Mouse (Mus musculus) heart, embryonic 15.5 days (tissue): ENCODE data around the gene Map1s. TPM values are rescaled to one million over a fixed set of nuclear protein-coding genes. Genes with fewer than 3 reads are reported as not detected.

Source experiments
- ATAC-seq: fragments of 200-750 bp; cut with Nextera tagmentation; replicated peaks from 2 replicates; pipeline ENCODE4 v1.8.0; 2017; ENCODE audit warnings: low read depth, moderate TSS enrichment; ENCODE audit not compliant: insufficient number of reproducible peaks, insufficient read depth, low FRiP score
- H3K27ac ChIP-seq: fragments of 300-500 bp; sonication (generic); 2 replicates; pipeline ENCODE4 v1.5.1; 2015; ENCODE audit warnings: mild to moderate bottlenecking, inconsistent platforms
- H3K27me3 ChIP-seq: fragments of 300-500 bp; sonication (generic); 2 replicates; pipeline ENCODE4 v1.6.1; 2015; ENCODE audit warnings: inconsistent platforms
- H3K36me3 ChIP-seq: fragments of 300-500 bp; sonication (generic); 2 replicates; pipeline ENCODE4 v1.6.1; 2015; ENCODE audit warnings: mild to moderate bottlenecking, inconsistent platforms
- H3K4me1 ChIP-seq: fragments of 300-500 bp; sonication (generic); replicated peaks from 2 replicates; pipeline ENCODE4 v1.6.1; 2015; ENCODE audit warnings: inconsistent platforms
- H3K4me2 ChIP-seq: fragments of 300-500 bp; sonication (generic); 2 replicates; pipeline ENCODE4 v1.6.1; 2015; ENCODE audit warnings: inconsistent platforms, mild to moderate bottlenecking, moderate library complexity
- H3K4me3 ChIP-seq: fragments of 300-500 bp; sonication (generic); 2 replicates; pipeline ENCODE4 v1.5.1; 2015; ENCODE audit warnings: mild to moderate bottlenecking, inconsistent platforms
- H3K9ac ChIP-seq: fragments of 300-500 bp; sonication (generic); 2 replicates; pipeline ENCODE4 v1.6.1; 2015; ENCODE audit warnings: mild to moderate bottlenecking, inconsistent platforms
- H3K9me3 ChIP-seq: fragments of 300-500 bp; sonication (generic); replicated peaks from 2 replicates; pipeline ENCODE4 v1.6.1; 2016; ENCODE audit warnings: inconsistent platforms
- WGBS: fragments of 180-500 bp; shearing (Covaris S2); methylation state at CpG from one replicate; pipeline ENCODE4 v1.1.7; 2015; ENCODE audit warnings: mixed read lengths; 5-methylcytosine and 5-hydroxymethylcytosine counted together
- microRNA counts: library from miRNA; unstranded; fragments of <30 nt; microRNA quantifications from one replicate; lab custom pipeline; 2016
- microRNA-seq: library from miRNA; unstranded; fragments of <30 nt; microRNA quantifications from one replicate; pipeline ENCODE4, GENCODE M21; 2016
- polyA plus RNA-seq: library from polyadenylated mRNA; unstranded; fragments of >200 nt; fragmentation: Nextera tagmentation; extraction: Ambion mirVana; gene quantifications from 2 replicates; pipeline ENCODE4 v1.2.1, GENCODE M21; 2015

Map1s gene
- polyA plus RNA-seq, 1 experiment from 2014 or later, result 30.3 TPM

DNA sequence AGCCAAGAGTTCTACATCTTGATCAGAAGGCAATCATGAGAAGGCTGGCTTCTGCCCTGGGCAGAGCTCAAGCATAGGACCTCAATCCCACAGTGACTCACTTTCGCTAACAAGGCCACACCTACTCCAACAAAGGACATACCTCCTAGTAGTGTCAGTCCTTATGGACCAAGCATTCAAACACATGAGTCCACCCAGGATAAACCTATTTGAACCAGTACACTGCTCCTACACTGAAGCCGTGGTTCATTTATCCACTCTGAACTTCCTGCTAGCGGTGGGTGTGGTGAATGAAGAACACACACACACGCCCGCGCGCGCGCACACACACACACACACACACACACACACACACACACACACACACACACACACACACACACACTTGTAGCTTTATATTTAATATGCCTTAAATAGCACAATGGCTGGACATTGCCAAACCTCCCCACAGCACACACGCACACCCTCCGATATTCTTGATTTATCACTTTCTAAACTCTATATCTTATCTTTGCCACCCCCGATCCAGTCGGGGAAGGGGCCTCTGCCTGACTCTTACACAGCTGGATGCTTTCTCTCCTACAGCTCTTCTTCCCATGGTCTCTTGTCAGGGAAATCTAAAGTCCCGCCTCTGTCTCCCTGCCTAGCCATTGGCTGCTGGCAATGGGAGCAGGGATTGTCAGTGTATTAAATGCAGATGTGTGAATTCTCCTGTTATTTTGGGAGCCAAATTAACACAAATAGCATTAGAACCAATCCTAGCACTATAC lies 55.2 kb downstream of the Map1s start:
- H3K4me2 ChIP-seq, result no peak overlapping the region
- no peaks in the 10 kb centered on the region for H3K9me3 ChIP-seq
- H3K4me1 ChIP-seq, result no peaks in the 10 kb centered on the region
- no peaks in the 10 kb centered on the region for H3K36me3 ChIP-seq
- no peak overlapping the region for H3K4me3 ChIP-seq
- ATAC-seq, result no peak
- no peaks in the 10 kb centered on the region for H3K27me3 ChIP-seq
- WGBS, result 65% methylated on average over 14 of the region's 14 CpGs
- H3K9ac ChIP-seq, result no peak overlapping the region
- no peak overlapping the region for H3K27ac ChIP-seq

DNA sequence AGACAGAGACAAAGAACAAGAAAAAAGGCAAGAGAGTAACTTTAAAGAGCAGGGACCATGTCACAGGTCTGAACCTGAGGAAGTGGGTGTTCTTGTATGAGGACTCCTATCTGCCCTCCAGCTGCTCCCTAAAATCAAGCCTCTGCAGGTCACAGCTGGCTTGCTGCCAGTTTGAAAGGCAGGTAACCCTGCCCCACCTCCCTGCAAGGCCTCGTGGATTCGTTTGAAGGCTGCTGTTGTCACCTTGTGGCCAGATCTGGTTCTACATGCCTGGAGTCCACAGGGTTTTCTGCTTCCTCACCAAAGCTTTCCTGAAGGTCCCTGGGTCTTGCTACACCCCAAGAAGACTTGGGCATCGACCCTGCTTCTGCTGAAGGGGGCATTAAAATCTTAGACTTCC lies 58.4 kb downstream of the Map1s start:
- Histone ChIP-seq H3K9ac (no peak overlapping the region), H3K36me3 (no peaks in the 10 kb centered on the region), H3K27ac (no peak overlapping the region), H3K9me3 (no peaks in the 10 kb centered on the region), H3K4me1 (no peaks in the 10 kb centered on the region), H3K4me3 (no peak overlapping the region), H3K27me3 (no peaks in the 10 kb centered on the region), H3K4me2 (no peak overlapping the region)
- no peak for ATAC-seq
- WGBS, result 1% methylated on average over 3 of the region's 3 CpGs

DNA sequence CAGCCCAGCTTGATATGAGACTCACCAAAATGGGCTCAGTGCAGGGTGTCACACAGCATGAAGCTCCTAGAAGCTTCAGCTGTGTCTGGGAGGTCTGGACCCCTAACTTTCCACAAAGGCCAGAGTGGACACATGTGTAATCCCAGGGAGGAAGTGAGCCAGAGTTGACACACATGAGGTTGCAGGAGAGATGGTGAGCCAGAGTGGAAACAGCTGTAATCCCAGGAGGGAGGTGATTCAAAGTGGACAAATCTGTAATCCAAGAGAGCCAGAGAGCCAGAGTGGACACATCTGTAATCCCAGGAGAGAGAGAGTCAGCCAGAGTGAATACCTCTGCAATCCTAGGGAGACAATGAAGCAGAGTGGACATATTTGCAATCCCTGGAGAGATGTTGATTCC lies 59.1 kb downstream of the Map1s start:
- Histone ChIP-seq H3K4me3 (no peak overlapping the region), H3K4me1 (no peaks in the 10 kb centered on the region), H3K27me3 (no peaks in the 10 kb centered on the region), H3K27ac (no peak overlapping the region), H3K4me2 (no peak overlapping the region), H3K9ac (no peak overlapping the region), H3K36me3 (no peaks in the 10 kb centered on the region), H3K9me3 (no peaks in the 10 kb centered on the region)
- ATAC-seq, result no peak

MicroRNAs encoded within 50 kb of the gene (microRNA counts, 519-probe panel; counts per million panel counts)
- not detected for microRNA mmu-miR-1969 (lab: Ali Mortazavi, UCI)

Small RNA genes within 50 kb of the gene (microRNA-seq; reads per million reads assigned to microRNA genes)
- gene Mir1969 (5.0 reads per million, percentile 18 among the genes with 10 or more reads in this experiment), gene Mir7067 (1.3 reads per million)

Other genes starting within 250 kb of the Map1s start
- gene Pgpep1, start 245.5 kb upstream of the Map1s start, polyA plus RNA-seq, result 32.2 and 36.3 TPM in 2 replicates
- 256 and 281 TPM in 2 replicates for gene Lsm4, start 232.7 kb upstream of the Map1s start, polyA plus RNA-seq
- gene Jund, start 207.0 kb upstream of the Map1s start, polyA plus RNA-seq, result 79.8 and 89.0 TPM in 2 replicates
- 0.04 TPM in 2 replicates for gene Iqcn, start 202.5 kb upstream of the Map1s start, polyA plus RNA-seq
- gene Gm3336, start 187.4 kb upstream of the Map1s start, polyA plus RNA-seq, result not detected in 2 replicates
- gene Pde4c, start 182.2 kb upstream of the Map1s start, polyA plus RNA-seq, result 0.19 and 0.32 TPM in 2 replicates
- 21.0 and 25.5 TPM in 2 replicates for gene Rab3a, start 151.3 kb upstream of the Map1s start, polyA plus RNA-seq
- 43.0 and 45.2 TPM in 2 replicates for gene Mpv17l2, start 145.0 kb upstream of the Map1s start, polyA plus RNA-seq
- gene Pik3r2, start 129.2 kb upstream of the Map1s start, polyA plus RNA-seq, result 28.0 and 45.8 TPM in 2 replicates
- 5.0 and 11.1 TPM in 2 replicates for gene Mast3, start 100.9 kb upstream of the Map1s start, polyA plus RNA-seq
- gene Il12rb1, start 97.5 kb upstream of the Map1s start, polyA plus RNA-seq, result 0.15 and 0.53 TPM in 2 replicates
- gene Arrdc2, start 66.2 kb upstream of the Map1s start, polyA plus RNA-seq, result 2.8 and 4.0 TPM in 2 replicates
- 2.8 and 3.8 TPM in 2 replicates for gene Kcnn1, start 42.7 kb upstream of the Map1s start, polyA plus RNA-seq
- 79.7 and 84.1 TPM in 2 replicates for gene Ccdc124, start 32.0 kb upstream of the Map1s start, polyA plus RNA-seq
- gene Slc5a5, start 13.2 kb upstream of the Map1s start, polyA plus RNA-seq, result 0.09 and 0.36 TPM in 2 replicates
- gene Rpl18a, start 8.5 kb upstream of the Map1s start, polyA plus RNA-seq, result 2,542 and 2,612 TPM in 2 replicates